Mouse (Mus musculus): ENCODE measurements around the gene Rcan2.

GRCm38 (mm10) chr17:44007411-44007810, 206.3 kb downstream of the Rcan2 start:
- no peak for TF ChIP-seq CTCF (IDR thresholded peaks at IDR 0.05; ENCODE audit: insufficient read depth, low read depth, low read length)
- TF ChIP-seq POLR2A (IDR thresholded peaks at IDR 0.05; ENCODE audit: insufficient read depth, low read depth, low read length) = no peak

Measured in olfactory bulb, adult 2 months (tissue).